Mouse (Mus musculus): ENCODE results near the gene Adamtsl5. TPM values are rescaled to one million over a fixed set of nuclear protein-coding genes. Genes with fewer than 3 reads are reported as not detected.

Adamtsl5 gene
- polyA plus RNA-seq (2015; fragmentation: Nextera tagmentation; extraction: Ambion mirVana), result 1.6 and 1.8 TPM in 2 replicates

DNA sequence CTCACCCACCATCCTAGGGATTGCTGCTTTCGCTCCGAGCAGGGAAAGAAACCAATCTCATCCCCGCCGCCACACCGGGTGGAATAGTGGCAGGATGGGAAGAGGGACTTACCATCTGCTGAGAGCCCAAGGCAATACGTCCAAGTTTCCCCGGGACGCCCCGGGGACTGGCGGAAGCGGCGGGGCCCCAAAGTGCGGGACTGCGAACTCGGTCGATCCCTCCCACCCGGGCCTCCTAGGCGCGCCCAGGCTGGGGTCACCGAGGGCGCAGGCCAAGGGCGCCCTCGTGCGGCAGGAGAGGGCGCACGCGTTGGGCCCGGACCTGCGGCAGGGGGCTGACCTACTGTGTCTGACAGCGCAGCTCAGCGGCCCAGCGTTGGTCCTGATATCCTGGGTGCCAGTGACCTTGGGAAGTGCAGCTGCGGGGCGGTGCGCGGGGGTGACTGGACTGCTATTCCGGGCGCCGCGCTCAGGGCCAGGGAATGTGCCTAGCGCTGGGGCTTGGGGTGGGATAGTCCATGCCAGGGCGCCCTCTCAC, at the start of gene Adamtsl5:
TSS of gene Adamtsl5 (minus strand) at position 169 of the 538 bp plus-strand sequence.
- 1% methylated on average over 42 of the region's 42 CpGs for WGBS
- Histone ChIP-seq H3K36me3 (no peaks in the 10 kb centered on the region), H3K4me1 (replicated peaks) (peaks cover 27% of the 10 kb centered on the region), H3K27ac (replicated peaks) (no peak within 1 kb of the TSS), H3K27me3 (peaks cover 99% of the 10 kb centered on the region), H3K4me2 (peak within 1 kb of the TSS; percentile 33), H3K9ac (no peak within 1 kb of the TSS), H3K9me3 (no peaks in the 10 kb centered on the region), H3K4me3 (peak within 1 kb of the TSS; percentile 19)
- ATAC-seq (ENCODE audit: low read depth), result no peak

GRCm38 (mm10) chr10:80397524-80398173, 49.4 kb upstream of the Adamtsl5 start:
- 43% methylated on average over 8 of the region's 8 CpGs for WGBS
- peak overlapping the region; percentile 76 for H3K4me3 ChIP-seq
- H3K27me3 ChIP-seq, result no peaks in the 10 kb centered on the region
- H3K9ac ChIP-seq, result peak overlapping the region; percentile 95
- ATAC-seq (ENCODE audit: low read depth), result no peak
- no peaks in the 10 kb centered on the region for H3K9me3 ChIP-seq
- H3K27ac ChIP-seq (replicated peaks), result peak overlapping the region; percentile 100
- H3K4me1 ChIP-seq (replicated peaks), result peaks cover 37% of the 10 kb centered on the region
- H3K36me3 ChIP-seq, result peaks cover 53% of the 10 kb centered on the region
- H3K4me2 ChIP-seq, result peak overlapping the region; percentile 96

DNA sequence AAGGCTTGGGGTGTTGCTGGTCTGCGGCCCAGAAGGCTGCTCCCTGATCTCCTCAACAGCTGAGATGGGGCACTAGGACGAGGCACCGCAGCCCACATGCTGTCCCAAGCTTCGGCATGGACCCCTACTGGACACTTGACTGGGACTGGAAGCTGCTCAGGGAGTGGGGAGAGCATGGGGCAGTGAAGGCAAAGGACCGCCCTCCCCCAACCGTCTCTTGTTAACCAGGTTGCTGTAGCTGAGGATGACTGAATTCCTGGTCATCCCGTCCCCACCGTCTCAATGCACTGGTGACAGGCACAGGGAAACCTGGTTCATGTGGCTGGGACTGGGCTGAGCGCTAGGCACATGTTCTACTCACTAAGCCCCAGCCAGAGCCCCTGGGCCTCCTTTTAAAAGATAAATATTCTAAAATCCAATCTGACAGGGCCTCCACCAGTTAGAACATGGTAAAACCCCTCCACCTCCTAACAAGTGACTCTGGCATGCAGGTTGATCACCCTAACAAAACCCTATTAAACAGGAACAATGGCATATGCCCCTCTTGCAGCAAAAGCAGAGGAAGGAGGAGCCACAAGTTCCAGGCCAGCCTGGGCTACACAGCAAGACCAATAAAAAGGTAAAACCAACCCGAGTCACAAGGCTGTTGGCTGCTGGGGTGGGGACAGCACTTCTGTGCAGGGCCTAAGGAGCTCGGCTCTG, 48.8 kb upstream of the Adamtsl5 start:
- Histone ChIP-seq H3K4me1 (replicated peaks) (peaks cover 37% of the 10 kb centered on the region), H3K27ac (replicated peaks) (peak overlapping the region; percentile 100), H3K27me3 (no peaks in the 10 kb centered on the region), H3K4me3 (peak overlapping the region; percentile 76), H3K36me3 (peaks cover 53% of the 10 kb centered on the region), H3K9ac (peak overlapping the region; percentile 95), H3K9me3 (no peaks in the 10 kb centered on the region), H3K4me2 (peak overlapping the region; percentile 96)
- ATAC-seq (ENCODE audit: low read depth), result no peak
- WGBS, result 88% methylated on average over 11 of the region's 11 CpGs

- Histone ChIP-seq H3K4me2 (no peak overlapping the region), H3K27me3 (no peaks in the 10 kb centered on the region), H3K4me3 (no peak overlapping the region), H3K36me3 (peaks cover 62% of the 10 kb centered on the region), H3K27ac (replicated peaks) (no peak overlapping the region), H3K9ac (no peak overlapping the region), H3K9me3 (no peaks in the 10 kb centered on the region), H3K4me1 (replicated peaks) (peaks cover 28% of the 10 kb centered on the region)
- no peak for ATAC-seq (ENCODE audit: low read depth)
- WGBS, result 96% methylated on average over 35 of the region's 35 CpGs
Observed at GRCm38 (mm10) chr10:80395025-80395627, 46.9 kb upstream of the Adamtsl5 start.

DNA sequence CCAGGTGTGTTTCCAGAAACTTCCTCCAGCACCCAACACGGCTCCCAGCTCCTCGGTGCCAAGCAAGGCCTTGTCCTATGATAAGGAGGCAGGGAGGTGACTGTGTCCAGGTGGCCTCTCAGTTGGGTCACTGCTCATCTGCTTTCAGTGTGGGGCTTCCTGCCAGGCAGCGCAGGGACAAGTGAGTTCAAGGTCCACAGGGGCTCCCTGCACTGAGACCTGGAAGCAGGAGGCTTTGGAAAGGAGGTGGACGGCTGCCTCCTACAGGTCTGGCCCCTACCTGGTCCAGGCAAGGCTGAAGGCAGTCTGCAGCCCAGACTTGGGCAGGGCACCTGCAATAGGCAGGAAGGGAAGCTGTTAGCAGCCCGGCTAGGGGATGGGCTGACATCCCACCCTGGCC, 44.5 kb upstream of the Adamtsl5 start:
- no peak overlapping the region for H3K9ac ChIP-seq
- no peak for ATAC-seq (ENCODE audit: low read depth)
- peaks cover 67% of the 10 kb centered on the region for H3K36me3 ChIP-seq
- H3K4me3 ChIP-seq, result no peak overlapping the region
- H3K27me3 ChIP-seq, result no peaks in the 10 kb centered on the region
- H3K27ac ChIP-seq (replicated peaks), result no peak overlapping the region
- H3K4me1 ChIP-seq (replicated peaks), result peaks cover 33% of the 10 kb centered on the region
- no peak overlapping the region for H3K4me2 ChIP-seq
- no peaks in the 10 kb centered on the region for H3K9me3 ChIP-seq
- WGBS, result 97% methylated on average over 5 of the region's 5 CpGs

DNA sequence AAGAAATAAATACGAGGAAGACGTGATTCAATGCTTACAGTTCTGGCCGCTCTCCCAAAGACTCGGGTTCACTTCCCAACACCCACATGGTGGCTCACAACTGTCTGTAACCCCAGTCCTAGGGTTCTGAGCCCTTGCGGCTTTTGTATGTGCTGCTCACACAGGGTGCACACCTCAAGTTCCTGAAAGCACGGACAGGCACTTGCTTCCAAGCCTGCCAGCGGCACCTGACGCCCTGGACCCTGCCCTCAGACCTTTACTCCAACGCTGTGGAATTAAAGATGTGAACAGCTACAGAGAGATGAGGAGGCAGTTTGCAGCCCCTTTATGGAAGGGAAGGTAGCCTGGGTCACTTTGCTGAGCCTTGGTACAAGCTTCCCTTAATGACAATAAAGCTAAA, 42.5 kb upstream of the Adamtsl5 start:
- no peak overlapping the region for H3K4me2 ChIP-seq
- no peak overlapping the region for H3K4me3 ChIP-seq
- H3K36me3 ChIP-seq, result peaks cover 60% of the 10 kb centered on the region
- no peak overlapping the region for H3K27ac ChIP-seq (replicated peaks)
- H3K9me3 ChIP-seq, result no peaks in the 10 kb centered on the region
- WGBS, result 91% methylated on average over 9 of the region's 9 CpGs
- no peak overlapping the region for H3K9ac ChIP-seq
- H3K4me1 ChIP-seq (replicated peaks), result peaks cover 13% of the 10 kb centered on the region
- ATAC-seq (ENCODE audit: low read depth), result no peak
- no peaks in the 10 kb centered on the region for H3K27me3 ChIP-seq

- Histone ChIP-seq H3K36me3 (peaks cover 54% of the 10 kb centered on the region), H3K4me2 (no peak overlapping the region), H3K27me3 (no peaks in the 10 kb centered on the region), H3K9ac (no peak overlapping the region), H3K4me3 (no peak overlapping the region), H3K9me3 (no peaks in the 10 kb centered on the region), H3K27ac (replicated peaks) (no peak overlapping the region), H3K4me1 (replicated peaks) (peaks cover 26% of the 10 kb centered on the region)
- 72% methylated on average over 4 of the region's 4 CpGs for WGBS
- ATAC-seq (ENCODE audit: low read depth), result no peak
Observed at GRCm38 (mm10) chr10:80389185-80389708, 41.0 kb upstream of the Adamtsl5 start.

DNA sequence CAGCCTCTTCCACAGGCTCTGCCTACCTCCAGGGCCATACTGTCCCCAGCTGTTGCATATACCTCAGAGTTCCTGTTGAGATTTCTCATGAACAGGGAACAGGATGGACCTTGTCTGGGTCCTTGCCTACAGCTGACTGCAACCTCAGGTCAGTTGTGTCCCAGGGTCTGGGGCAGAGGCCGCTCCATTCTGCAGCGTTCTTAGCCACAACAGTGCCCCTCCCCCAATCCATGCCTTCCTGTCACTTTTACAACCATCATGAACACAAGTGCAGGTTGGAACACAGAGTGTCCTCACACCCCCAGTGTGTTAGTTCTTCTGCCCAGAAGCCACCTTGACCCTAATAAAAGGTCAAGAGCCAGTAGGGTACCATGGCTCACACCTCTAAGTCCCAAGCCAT, 40.5 kb upstream of the Adamtsl5 start:
- peaks cover 31% of the 10 kb centered on the region for H3K4me1 ChIP-seq (replicated peaks)
- H3K9me3 ChIP-seq, result no peaks in the 10 kb centered on the region
- H3K4me2 ChIP-seq, result peak overlapping the region; percentile 91
- 29% methylated on average over 2 of the region's 2 CpGs for whole genome bisulfite sequencing
- H3K36me3 ChIP-seq, result peaks cover 54% of the 10 kb centered on the region
- H3K27me3 ChIP-seq, result no peaks in the 10 kb centered on the region
- no peak for ATAC-seq (ENCODE audit: low read depth)
- H3K27ac ChIP-seq (replicated peaks), result no peak overlapping the region
- peak overlapping the region; percentile 100; the same call in 1 of the 2 replicates for H3K9ac ChIP-seq
- H3K4me3 ChIP-seq, result 0 out of 2 replicates have a peak overlapping the region, but pooled peaks have one; percentile 99

- H3K27me3 ChIP-seq, result no peaks in the 10 kb centered on the region
- peak within 1 kb of the TSS; percentile 100 for H3K4me2 ChIP-seq
- 1% methylated on average over 12 of the region's 61 CpGs for WGBS
- H3K9me3 ChIP-seq, result no peaks in the 10 kb centered on the region
- peaks cover 54% of the 10 kb centered on the region for H3K36me3 ChIP-seq
- peaks cover 43% of the 10 kb centered on the region for H3K4me1 ChIP-seq (replicated peaks)
- peak within 1 kb of the TSS; percentile 99 for H3K27ac ChIP-seq (replicated peaks)
- H3K4me3 ChIP-seq, result peak within 1 kb of the TSS; percentile 99
- ATAC-seq (ENCODE audit: low read depth), result peak; percentile 26
- peak within 1 kb of the TSS; percentile 100 for H3K9ac ChIP-seq
Observed at GRCm38 (mm10) chr10:80387522-80387959, 39.3 kb upstream of the Adamtsl5 start, which contains the start of gene Mex3d. Gene Mex3d, minus strand, starts transcription at chr10:80387659.

GRCm38 (mm10) chr10:80386735-80387471, 38.7 kb upstream of the Adamtsl5 start:
- peaks cover 54% of the 10 kb centered on the region for H3K36me3 ChIP-seq
- peak overlapping the region; percentile 100 for H3K4me2 ChIP-seq
- WGBS, result under 1% methylated on average over 79 of the region's 94 CpGs
- peak overlapping the region; percentile 100 for H3K9ac ChIP-seq
- H3K4me1 ChIP-seq (replicated peaks), result peaks cover 45% of the 10 kb centered on the region
- no peaks in the 10 kb centered on the region for H3K27me3 ChIP-seq
- H3K27ac ChIP-seq (replicated peaks), result peak overlapping the region; percentile 99
- H3K4me3 ChIP-seq, result peak overlapping the region; percentile 99
- H3K9me3 ChIP-seq, result no peaks in the 10 kb centered on the region
- no peak; the same call in 1 of the 2 replicates for ATAC-seq (ENCODE audit: low read depth)
